Mouse (Mus musculus) forebrain, embryonic 16.5 days (tissue): ENCODE data around the gene Il7r. TPM values are rescaled to one million over a fixed set of nuclear protein-coding genes. Genes with fewer than 3 reads are reported as not detected.

Experiments
- ATAC-seq: fragments of 200-750 bp; cut with Nextera tagmentation; 2 replicates; pipeline ENCODE4 v1.8.0; 2017; ENCODE audit warnings: mild to moderate bottlenecking, moderate library complexity
- H3K27ac ChIP-seq: fragments of 300-500 bp; sonication (generic); 2 replicates; pipeline ENCODE4 v1.5.1; 2014; ENCODE audit warnings: low read length, control low read depth
- H3K27me3 ChIP-seq: fragments of 300-500 bp; sonication (generic); replicated peaks from 2 replicates; pipeline ENCODE4 v1.6.1; 2014; ENCODE audit warnings: low read length; ENCODE audit not compliant: control insufficient read depth, insufficient read depth
- H3K36me3 ChIP-seq: fragments of 300-500 bp; sonication (generic); 2 replicates; pipeline ENCODE4 v1.6.1; 2014; ENCODE audit not compliant: control insufficient read depth, insufficient read depth
- H3K4me1 ChIP-seq: fragments of 300-500 bp; sonication (generic); replicated peaks from 2 replicates; pipeline ENCODE4 v1.6.1; 2014; ENCODE audit warnings: low read length; ENCODE audit not compliant: control insufficient read depth, insufficient read depth
- H3K4me2 ChIP-seq: fragments of 300-500 bp; sonication (generic); 2 replicates; pipeline ENCODE4 v1.6.1; 2014; ENCODE audit warnings: mild to moderate bottlenecking, low read length, control low read depth
- H3K4me3 ChIP-seq: fragments of 300-500 bp; sonication (generic); replicated peaks from 2 replicates; pipeline ENCODE4 v1.5.1; 2014; ENCODE audit warnings: mild to moderate bottlenecking, low read length, control low read depth
- H3K9ac ChIP-seq: fragments of 300-500 bp; sonication (generic); replicated peaks from 2 replicates; pipeline ENCODE4 v1.6.1; 2014; ENCODE audit warnings: low read depth, low read length, control low read depth
- H3K9me3 ChIP-seq: fragments of 300-500 bp; sonication (generic); 2 replicates; pipeline ENCODE4 v1.6.1; 2016; ENCODE audit warnings: low read length; ENCODE audit not compliant: control insufficient read depth
- WGBS: fragments of 180-500 bp; shearing (Covaris S2); extraction: QIAGEN DNeasy Blood & Tissue Kit; methylation state at CpG from one replicate; pipeline ENCODE4 v1.1.7; 2014; 5-methylcytosine and 5-hydroxymethylcytosine counted together
- polyA plus RNA-seq: library from polyadenylated mRNA; unstranded; fragments of >200 nt; fragmentation: Nextera tagmentation; extraction: Ambion mirVana; gene quantifications from 2 replicates; pipeline ENCODE4 v1.2.1, GENCODE M21; 2015

The Il7r gene
- polyA plus RNA-seq, 1 experiment from 2014 or later: not detected

DNA sequence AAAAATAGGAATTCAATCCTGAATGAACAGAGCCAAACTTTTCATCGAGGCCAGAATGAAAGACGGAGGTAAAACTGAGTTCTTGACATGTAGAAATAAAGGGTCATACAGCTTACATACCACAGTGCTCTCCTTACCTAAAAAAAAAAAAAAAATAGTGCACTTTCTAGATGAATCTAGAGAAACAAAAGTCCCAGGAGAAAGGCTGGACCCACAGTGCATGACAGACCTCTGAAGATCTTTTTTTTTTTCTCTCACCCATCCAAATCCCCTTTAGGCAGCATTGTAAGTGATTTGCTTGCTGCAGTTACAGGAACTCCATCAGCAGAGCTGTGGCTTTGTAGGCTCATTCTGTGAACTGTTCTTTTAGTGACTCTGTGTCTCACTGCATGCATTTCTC, 19.0 kb upstream of the Il7r start:
- no peaks in the 10 kb centered on the region for H3K4me1 ChIP-seq
- H3K4me2 ChIP-seq: no peak overlapping the region
- H3K4me3 ChIP-seq: no peak overlapping the region
- H3K36me3 ChIP-seq: no peaks in the 10 kb centered on the region
- H3K9me3 ChIP-seq: no peaks in the 10 kb centered on the region
- no peak for ATAC-seq
- no peak overlapping the region for H3K9ac ChIP-seq
- H3K27ac ChIP-seq: no peak overlapping the region
- H3K27me3 ChIP-seq: no peaks in the 10 kb centered on the region
- 95% methylated on average over 2 of the region's 2 CpGs for WGBS

DNA sequence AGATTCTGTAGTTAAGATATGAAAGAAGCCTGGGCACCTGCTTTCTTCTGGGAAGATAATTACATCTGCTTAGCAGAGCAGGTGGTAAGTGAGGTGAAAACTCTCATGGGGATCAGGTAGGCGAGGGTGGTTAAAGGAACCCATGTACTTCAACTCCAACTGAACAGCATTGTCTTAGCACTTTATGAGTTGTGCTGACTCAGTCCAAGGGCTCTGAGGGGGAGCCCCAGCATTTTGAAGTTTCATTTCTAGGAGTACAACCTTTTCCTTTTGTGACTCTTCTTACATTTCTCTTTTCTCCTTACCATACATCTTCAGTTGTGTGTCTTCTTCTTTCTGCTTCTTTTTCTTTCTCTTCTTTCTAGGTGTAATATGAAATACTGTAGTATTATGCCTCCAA, 5.2 kb upstream of the Il7r start:
- Histone ChIP-seq H3K4me2 (no peak overlapping the region), H3K27me3 (no peaks in the 10 kb centered on the region), H3K4me1 (no peaks in the 10 kb centered on the region), H3K9ac (no peak overlapping the region), H3K36me3 (no peaks in the 10 kb centered on the region), H3K9me3 (no peaks in the 10 kb centered on the region), H3K27ac (no peak overlapping the region), H3K4me3 (no peak overlapping the region)
- no peak for ATAC-seq
- 80% methylated on average over 1 of the region's 1 CpGs for WGBS

- H3K4me1 ChIP-seq: no peaks in the 10 kb centered on the region
- H3K27me3 ChIP-seq: no peaks in the 10 kb centered on the region
- H3K36me3 ChIP-seq: no peaks in the 10 kb centered on the region
- 92% methylated on average over 3 of the region's 3 CpGs for WGBS
- H3K27ac ChIP-seq: no peak overlapping the region
- no peak overlapping the region for H3K4me2 ChIP-seq
- no peaks in the 10 kb centered on the region for H3K9me3 ChIP-seq
- H3K9ac ChIP-seq: no peak overlapping the region
- ATAC-seq: no peak
- no peak overlapping the region for H3K4me3 ChIP-seq
These were observed 3.5 kb upstream of the Il7r start for GRCm38 (mm10) chr15:9533356-9533902.

- 76% methylated on average over 3 of the region's 3 CpGs for WGBS
- H3K9ac ChIP-seq: no peak overlapping the region
- no peaks in the 10 kb centered on the region for H3K27me3 ChIP-seq
These were observed 330 bp downstream of the Il7r start for GRCm38 (mm10) chr15:9529646-9530045.

DNA sequence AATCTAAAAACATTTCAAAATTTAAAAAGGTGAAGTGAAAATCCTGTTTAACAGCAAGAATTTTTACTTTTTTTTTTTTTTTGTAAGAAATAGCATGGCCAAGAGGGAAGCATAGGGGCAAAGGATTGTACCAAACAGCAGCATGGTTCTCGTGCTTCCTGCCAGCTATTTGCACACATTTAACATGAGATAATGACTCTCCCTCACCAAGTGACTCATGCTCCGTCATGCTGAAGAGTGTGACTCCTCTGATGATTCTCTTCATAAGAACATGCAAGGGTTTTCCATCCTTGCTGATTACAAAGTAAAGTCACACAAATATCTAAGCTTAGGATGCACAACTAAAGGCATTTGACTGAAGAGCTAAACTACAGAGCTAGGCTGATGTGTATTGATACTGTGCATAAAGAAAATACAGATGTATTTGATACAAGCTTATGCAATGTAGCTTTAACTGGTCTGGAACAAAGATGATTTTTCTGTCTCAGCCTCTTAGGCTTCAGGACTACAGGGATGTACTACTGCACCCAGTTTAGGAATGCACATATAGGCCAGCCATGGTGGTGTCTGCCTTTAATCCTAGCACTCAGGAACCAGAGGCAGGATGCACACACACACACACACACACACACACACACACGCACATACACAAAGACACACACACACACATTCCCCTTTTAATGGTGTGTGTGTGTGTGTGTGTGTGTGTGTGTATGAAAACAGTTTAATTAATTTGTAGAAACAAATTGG, 1.6 kb downstream of the Il7r start:
- Histone ChIP-seq H3K27me3 (no peaks in the 10 kb centered on the region), H3K9ac (no peak overlapping the region), H3K4me2 (no peak overlapping the region), H3K9me3 (no peaks in the 10 kb centered on the region), H3K4me3 (no peak overlapping the region), H3K36me3 (no peaks in the 10 kb centered on the region), H3K4me1 (no peaks in the 10 kb centered on the region), H3K27ac (no peak overlapping the region)
- 62% methylated on average over 3 of the region's 3 CpGs for WGBS
- ATAC-seq: no peak; the same call in 1 of the 2 replicates

More at GRCm38 (mm10) chr15:9529646-9530045, 330 bp downstream of the Il7r start:
- Histone ChIP-seq H3K4me2 (no peak overlapping the region), H3K27ac (no peak overlapping the region), H3K4me1 (no peaks in the 10 kb centered on the region), H3K36me3 (no peaks in the 10 kb centered on the region), H3K4me3 (no peak overlapping the region), H3K9me3 (no peaks in the 10 kb centered on the region)
- ATAC-seq: no peak

DNA sequence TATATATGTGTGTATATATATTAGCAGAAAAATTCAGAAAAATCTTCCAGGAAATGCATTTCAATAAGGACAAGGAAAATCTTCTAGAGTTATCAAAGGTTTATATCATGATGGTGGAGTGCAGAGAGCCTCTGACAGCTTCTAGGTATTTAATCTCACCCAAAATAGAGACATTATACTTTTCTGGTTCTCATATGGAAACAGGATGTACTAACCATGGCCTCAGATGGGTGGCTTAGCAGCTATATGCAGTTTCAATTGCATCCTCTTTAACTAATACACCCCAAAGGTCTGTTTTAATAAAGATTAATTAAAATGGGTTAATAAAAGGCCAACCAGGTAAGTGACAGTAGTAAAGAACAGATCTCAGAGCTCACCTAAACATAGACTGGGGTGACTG, 3.6 kb downstream of the Il7r start:
- no peaks in the 10 kb centered on the region for H3K36me3 ChIP-seq
- no peak for ATAC-seq

GRCm38 (mm10) chr15:9524907-9525306, 5.1 kb downstream of the Il7r start:
- Histone ChIP-seq H3K9me3 (no peaks in the 10 kb centered on the region), H3K27me3 (no peaks in the 10 kb centered on the region), H3K4me2 (no peak overlapping the region), H3K9ac (no peak overlapping the region), H3K4me3 (no peak overlapping the region), H3K27ac (no peak overlapping the region), H3K36me3 (no peaks in the 10 kb centered on the region), H3K4me1 (no peaks in the 10 kb centered on the region)
- WGBS: 90% methylated on average over 5 of the region's 5 CpGs
- ATAC-seq: no peak

More for the DNA sequence above, 3.6 kb downstream of the Il7r start:
- Histone ChIP-seq H3K4me2 (no peak overlapping the region), H3K9me3 (no peaks in the 10 kb centered on the region), H3K27ac (no peak overlapping the region), H3K4me3 (no peak overlapping the region), H3K9ac (no peak overlapping the region), H3K27me3 (no peaks in the 10 kb centered on the region), H3K4me1 (no peaks in the 10 kb centered on the region)

GRCm38 (mm10) chr15:9523956-9524355, 6.0 kb downstream of the Il7r start:
- ATAC-seq: no peak
- Histone ChIP-seq H3K4me2 (no peak overlapping the region), H3K36me3 (no peaks in the 10 kb centered on the region), H3K27me3 (no peaks in the 10 kb centered on the region), H3K4me1 (no peaks in the 10 kb centered on the region), H3K9ac (no peak overlapping the region), H3K27ac (no peak overlapping the region), H3K9me3 (no peaks in the 10 kb centered on the region), H3K4me3 (no peak overlapping the region)
- 86% methylated on average over 5 of the region's 5 CpGs for WGBS

DNA sequence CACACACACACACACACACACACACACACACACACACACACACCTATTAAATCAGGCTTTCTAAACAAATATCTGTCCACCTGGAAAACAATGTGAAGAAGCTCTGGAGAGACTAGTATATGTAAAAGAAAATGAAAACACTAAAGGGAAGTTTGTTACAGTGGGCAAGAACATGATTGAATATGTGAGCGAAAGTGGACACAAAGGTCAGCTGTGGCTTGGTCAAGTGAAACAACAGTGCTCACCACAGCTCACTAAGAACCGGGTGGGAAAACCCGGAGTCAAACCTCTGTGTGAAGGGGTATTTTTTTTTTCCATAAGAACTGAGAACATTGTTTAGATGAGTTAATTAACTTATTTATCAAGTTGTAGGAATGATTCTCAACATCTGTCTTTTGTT, 6.9 kb downstream of the Il7r start:
- 97% methylated on average over 3 of the region's 3 CpGs for WGBS

More for the DNA sequence above, 6.9 kb downstream of the Il7r start:
- H3K27ac ChIP-seq: no peak overlapping the region
- H3K4me3 ChIP-seq: no peak overlapping the region
- no peak overlapping the region for H3K9ac ChIP-seq
- H3K9me3 ChIP-seq: no peaks in the 10 kb centered on the region
- H3K36me3 ChIP-seq: no peaks in the 10 kb centered on the region
- no peaks in the 10 kb centered on the region for H3K4me1 ChIP-seq
- H3K4me2 ChIP-seq: no peak overlapping the region
- no peak for ATAC-seq
- H3K27me3 ChIP-seq: no peaks in the 10 kb centered on the region
